Mouse (Mus musculus) lung, postnatal 0 days (tissue): ENCODE measurements around the gene Wfdc3. TPM values are rescaled to one million over a fixed set of nuclear protein-coding genes. Genes with fewer than 3 reads are reported as not detected.

ENCODE experiments used
- ATAC-seq: fragments of 200-750 bp; cut with Nextera tagmentation; 2 replicates; pipeline ENCODE4 v1.8.0; 2017; ENCODE audit warnings: moderate library complexity
- DNase-seq: peaks from one replicate; pipeline ENCODE4 v3.0.0-alpha.2; 2016; ENCODE audit warnings: low spot score
- H3K27ac ChIP-seq: fragments of 300-500 bp; sonication (generic); 2 replicates; pipeline ENCODE4 v1.5.1; 2014; ENCODE audit warnings: antibody characterized with exemption, mild to moderate bottlenecking, low read length, mixed read lengths
- H3K27me3 ChIP-seq: fragments of 300-500 bp; sonication (generic); replicated peaks from 2 replicates; pipeline ENCODE4 v1.6.1; 2014; ENCODE audit warnings: low read length, mixed read lengths; ENCODE audit not compliant: insufficient read depth
- H3K36me3 ChIP-seq: fragments of 300-500 bp; sonication (generic); 2 replicates; pipeline ENCODE4 v1.6.1; 2014; ENCODE audit warnings: low read length, mixed read lengths; ENCODE audit not compliant: insufficient read depth
- H3K4me1 ChIP-seq: fragments of 300-500 bp; sonication (generic); 2 replicates; pipeline ENCODE4 v1.6.1; 2014; ENCODE audit warnings: antibody characterized with exemption, low read depth, low read length, mixed read lengths; ENCODE audit not compliant: insufficient read depth
- H3K4me2 ChIP-seq: fragments of 300-500 bp; sonication (generic); replicated peaks from 2 replicates; pipeline ENCODE4 v1.6.1; 2014; ENCODE audit warnings: low read depth, mild to moderate bottlenecking, low read length, moderate library complexity, mixed read lengths
- H3K4me3 ChIP-seq: fragments of 300-500 bp; sonication (generic); 2 replicates; pipeline ENCODE4 v1.5.1; 2014; ENCODE audit warnings: low read depth, low read length
- H3K9ac ChIP-seq: fragments of 300-500 bp; sonication (generic); replicated peaks from 2 replicates; pipeline ENCODE4 v1.6.1; 2014; ENCODE audit warnings: low read depth, mild to moderate bottlenecking
- H3K9me3 ChIP-seq: fragments of 300-500 bp; sonication (generic); 2 replicates; pipeline ENCODE4 v1.6.1; 2016; ENCODE audit warnings: low read length, mixed read lengths
- CTCF ChIP-seq: IDR thresholded peaks from 2 replicates; pipeline ENCODE4 v1.5.1; 2016; ENCODE audit warnings: antibody characterized with exemption, mild to moderate bottlenecking
- EP300 ChIP-seq: IDR thresholded peaks from 2 replicates; pipeline ENCODE4 v1.6.1; 2016; ENCODE audit warnings: antibody characterized with exemption, mild to moderate bottlenecking, control low read depth
- WGBS: fragments of 180-500 bp; shearing (Covaris S2); extraction: QIAGEN DNeasy Blood & Tissue Kit; methylation state at CpG from one replicate; pipeline ENCODE4 v1.1.7; 2014; 5-methylcytosine and 5-hydroxymethylcytosine counted together
- polyA plus RNA-seq: library from polyadenylated mRNA; unstranded; fragments of >200 nt; fragmentation: Nextera tagmentation; extraction: Ambion mirVana; gene quantifications from 2 replicates; pipeline ENCODE4 v1.2.1, GENCODE M21; 2015

Gene Wfdc3
- polyA plus RNA-seq, 1 experiment from 2014 or later = 6.4 TPM

- H3K4me3 ChIP-seq = no peak overlapping the region
- no peaks in the 10 kb centered on the region for H3K4me1 ChIP-seq
- TF ChIP-seq EP300 (no peak), CTCF (no peak)
- H3K27ac ChIP-seq = no peak overlapping the region
- H3K9ac ChIP-seq = no peak overlapping the region
- ATAC-seq (no peak), DNase-seq (no peak)
- H3K27me3 ChIP-seq = no peaks in the 10 kb centered on the region
- H3K9me3 ChIP-seq = no peaks in the 10 kb centered on the region
- no peaks in the 10 kb centered on the region for H3K36me3 ChIP-seq
- WGBS = 66% methylated on average over 5 of the region's 5 CpGs
- no peak overlapping the region for H3K4me2 ChIP-seq
Measured at GRCm38 (mm10) chr2:164700959-164701358, 44.8 kb downstream of the Wfdc3 start.

GRCm38 (mm10) chr2:164698201-164698600 is 47.5 kb downstream of the Wfdc3 start, which contains the start of gene Spint4:
TSS of gene Spint4 (plus strand) at chr2:164698501.
- 69% methylated on average over 4 of the region's 4 CpGs for WGBS
- no peak within 1 kb of the TSS for H3K9ac ChIP-seq
- no peaks in the 10 kb centered on the region for H3K27me3 ChIP-seq
- H3K4me2 ChIP-seq = no peak within 1 kb of the TSS
- H3K4me1 ChIP-seq = no peaks in the 10 kb centered on the region
- no peak for TF ChIP-seq CTCF
- TF ChIP-seq EP300 = no peak
- no peak within 1 kb of the TSS for H3K4me3 ChIP-seq
- no peaks in the 10 kb centered on the region for H3K36me3 ChIP-seq
- DNase-seq (no peak), ATAC-seq (no peak)
- no peak within 1 kb of the TSS for H3K27ac ChIP-seq
- no peaks in the 10 kb centered on the region for H3K9me3 ChIP-seq

- ATAC-seq (no peak), DNase-seq (no peak)
- H3K27me3 ChIP-seq = no peaks in the 10 kb centered on the region
- 47% methylated on average over 3 of the region's 3 CpGs for WGBS
- no peak within 1 kb of the TSS for H3K4me2 ChIP-seq
- H3K4me1 ChIP-seq = no peaks in the 10 kb centered on the region
- no peak for TF ChIP-seq CTCF
- TF ChIP-seq EP300 = no peak
- H3K9ac ChIP-seq = no peak within 1 kb of the TSS
- H3K9me3 ChIP-seq = no peaks in the 10 kb centered on the region
- no peak within 1 kb of the TSS for H3K4me3 ChIP-seq
- H3K36me3 ChIP-seq = no peaks in the 10 kb centered on the region
- no peak within 1 kb of the TSS for H3K27ac ChIP-seq
Measured at GRCm38 (mm10) chr2:164684807-164685206, 60.9 kb downstream of the Wfdc3 start, which contains the start of gene Wfdc13. TSS of gene Wfdc13 (plus strand) at chr2:164685107.

Other genes with a start within 250 kb of the Wfdc3 start
- 45.5 and 54.8 TPM in 2 replicates for gene Pigt, start 248.4 kb downstream of the Wfdc3 start, polyA plus RNA-seq
- gene Wfdc2, start 183.5 kb downstream of the Wfdc3 start, polyA plus RNA-seq = 1,345 and 1,354 TPM in 2 replicates
- not detected in 2 replicates for gene Spint3, start 172.5 kb downstream of the Wfdc3 start, polyA plus RNA-seq
- gene Wfdc6a, start 160.5 kb downstream of the Wfdc3 start, polyA plus RNA-seq = 0.93 and 1.0 TPM in 2 replicates
- not detected in 2 replicates for gene Eppin, start 152.3 kb downstream of the Wfdc3 start, polyA plus RNA-seq
- gene Wfdc6b, start 132.4 kb downstream of the Wfdc3 start, polyA plus RNA-seq = 0.90 and 1.3 TPM in 2 replicates
- 0.36 and 0.43 TPM in 2 replicates for gene Wfdc8, start 132.3 kb downstream of the Wfdc3 start, polyA plus RNA-seq
- gene Wfdc16, start 107.1 kb downstream of the Wfdc3 start, polyA plus RNA-seq = not detected in 2 replicates
- gene Wfdc10, start 89.9 kb downstream of the Wfdc3 start, polyA plus RNA-seq = 0.57 and 0.88 TPM in 2 replicates
- not detected in 2 replicates for gene Wfdc9, start 89.3 kb downstream of the Wfdc3 start, polyA plus RNA-seq
- gene Wfdc11, start 71.8 kb downstream of the Wfdc3 start, polyA plus RNA-seq = not detected in 2 replicates
- gene Wfdc13, start 60.8 kb downstream of the Wfdc3 start, polyA plus RNA-seq = 1.3 and 1.9 TPM in 2 replicates
- not detected in 2 replicates for gene Spint4, start 47.4 kb downstream of the Wfdc3 start, polyA plus RNA-seq
- gene Spint5, start 30.6 kb downstream of the Wfdc3 start, polyA plus RNA-seq = not detected in 2 replicates
- gene Dnttip1, start 52 bp upstream of the Wfdc3 start, polyA plus RNA-seq = 47.1 and 47.2 TPM in 2 replicates
- 21.1 and 33.3 TPM in 2 replicates for gene Ube2c, start 24.0 kb upstream of the Wfdc3 start, polyA plus RNA-seq
- gene Tnnc2, start 34.0 kb upstream of the Wfdc3 start, polyA plus RNA-seq = 0.47 and 1.2 TPM in 2 replicates
- 27.4 and 28.6 TPM in 2 replicates for gene Snx21, start 39.9 kb upstream of the Wfdc3 start, polyA plus RNA-seq
- gene Acot8, start 59.0 kb upstream of the Wfdc3 start, polyA plus RNA-seq = 17.8 and 18.9 TPM in 2 replicates
- gene Zswim3, start 59.2 kb upstream of the Wfdc3 start, polyA plus RNA-seq = 4.3 and 5.3 TPM in 2 replicates
- 7.7 and 8.1 TPM in 2 replicates for gene Zswim1, start 76.8 kb upstream of the Wfdc3 start, polyA plus RNA-seq
- not detected in 2 replicates for gene Spata25, start 82.6 kb upstream of the Wfdc3 start, polyA plus RNA-seq
- 146 and 147 TPM in 2 replicates for gene Ctsa, start 86.9 kb upstream of the Wfdc3 start, polyA plus RNA-seq
- 5.4 and 6.5 TPM in 2 replicates for gene Neurl2, start 87.5 kb upstream of the Wfdc3 start, polyA plus RNA-seq
- gene Pltp, start 111.8 kb upstream of the Wfdc3 start, polyA plus RNA-seq = 286 and 314 TPM in 2 replicates
- 60.9 and 71.3 TPM in 2 replicates for gene Pcif1, start 133.4 kb upstream of the Wfdc3 start, polyA plus RNA-seq
- 5.0 and 5.2 TPM in 2 replicates for gene Zfp335, start 165.8 kb upstream of the Wfdc3 start, polyA plus RNA-seq
- 4.5 and 5.6 TPM in 2 replicates for gene Mmp9, start 194.8 kb upstream of the Wfdc3 start, polyA plus RNA-seq
- 0.84 and 1.0 TPM in 2 replicates for gene Slc12a5, start 214.9 kb upstream of the Wfdc3 start, polyA plus RNA-seq